Mouse (Mus musculus) right cerebral cortex, postnatal 25 days (tissue): ENCODE results near the gene Selenbp1.
"Not testable (repeated sequence)": the region's sequence is repeated elsewhere in the genome, so short reads cannot be mapped to it uniquely, and the experiment has no call there.

ENCODE experiments used
- DNase-seq: peaks from one replicate; pipeline ENCODE4 v3.0.0; 2022

Gene Selenbp1

GRCm38 (mm10) chr3:94934564-94934963, 1.7 kb downstream of the Selenbp1 start:
- not testable (repeated sequence) for DNase-seq

DNA sequence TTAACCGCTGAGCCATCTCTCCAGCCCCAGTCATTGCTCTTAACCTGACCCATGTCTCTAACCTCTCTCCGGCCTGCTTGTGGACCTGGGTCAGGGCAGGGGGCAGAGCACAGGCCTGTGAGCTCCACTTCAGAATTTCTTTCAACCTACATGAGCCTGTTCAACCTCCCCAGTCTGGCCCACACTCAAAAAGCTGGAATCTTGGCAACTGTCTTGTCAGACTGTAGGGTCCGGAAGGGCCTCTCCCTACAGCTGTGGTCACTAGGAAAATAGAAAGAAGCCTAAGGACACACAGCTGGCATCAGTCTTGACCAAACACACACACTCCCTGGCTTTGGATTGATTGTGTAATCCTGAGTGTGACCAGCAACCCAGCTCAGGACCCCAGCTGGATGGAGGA, 2.5 kb downstream of the Selenbp1 start:
- not testable (repeated sequence) for DNase-seq

- not testable (repeated sequence) for DNase-seq
Measured at GRCm38 (mm10) chr3:94936147-94936546, 3.3 kb downstream of the Selenbp1 start.

GRCm38 (mm10) chr3:94937194-94937593, 4.3 kb downstream of the Selenbp1 start:
- not testable (repeated sequence) for DNase-seq

- DNase-seq, result not testable (repeated sequence)
Measured at GRCm38 (mm10) chr3:94940033-94940432, 7.2 kb downstream of the Selenbp1 start.

DNA sequence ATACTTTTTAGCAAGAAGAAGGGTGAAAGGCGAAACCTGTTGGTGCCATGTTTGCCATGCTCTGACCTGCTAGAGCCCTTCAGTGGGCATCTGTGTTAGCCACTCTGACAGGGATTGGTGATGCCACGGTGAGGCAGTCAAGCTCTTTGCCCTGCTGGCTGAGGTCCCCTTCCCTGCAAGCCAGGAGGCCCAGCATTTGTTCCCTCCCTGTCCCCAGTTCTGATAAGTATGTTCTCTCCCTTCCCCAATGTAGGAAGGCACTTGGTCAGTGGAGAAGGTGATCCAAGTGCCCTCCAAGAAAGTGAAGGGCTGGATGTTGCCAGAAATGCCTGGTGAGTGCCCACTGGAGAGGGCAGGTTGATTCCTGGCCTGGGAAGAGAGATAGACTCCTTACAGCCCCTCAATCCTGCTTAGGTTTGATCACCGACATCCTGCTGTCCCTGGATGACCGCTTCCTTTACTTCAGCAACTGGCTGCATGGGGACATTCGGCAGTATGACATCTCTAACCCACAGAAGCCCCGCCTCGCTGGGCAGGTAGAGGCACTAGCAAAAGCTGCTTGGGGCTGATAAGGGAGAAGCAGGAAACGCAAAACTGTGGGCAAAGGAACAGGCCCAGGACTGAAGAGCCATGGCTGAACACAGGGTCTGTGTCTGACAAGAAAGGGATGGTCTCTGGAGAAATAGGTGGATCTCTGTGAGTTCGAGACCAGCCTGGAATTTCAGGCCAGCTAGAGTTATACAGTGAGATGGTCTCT, 9.5 kb downstream of the Selenbp1 start:
- not testable (repeated sequence) for DNase-seq

DNA sequence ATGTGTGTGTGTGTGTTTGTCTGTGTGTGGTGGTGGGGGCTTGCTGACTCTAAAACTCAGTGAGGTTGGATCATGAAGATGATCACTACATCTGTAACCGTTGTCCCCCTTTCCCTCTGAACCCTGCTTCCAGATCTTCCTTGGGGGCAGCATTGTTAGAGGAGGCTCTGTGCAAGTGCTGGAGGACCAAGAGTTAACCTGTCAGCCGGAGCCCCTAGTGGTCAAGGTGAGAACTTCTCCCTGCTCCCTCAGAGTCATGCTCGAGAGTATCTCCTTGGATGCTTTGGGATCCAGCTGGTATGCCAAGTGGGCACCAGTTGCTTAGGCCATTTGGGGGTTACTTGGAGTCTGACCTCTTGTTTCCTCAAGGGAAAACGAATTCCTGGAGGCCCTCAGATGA, 10.8 kb downstream of the Selenbp1 start:
- not testable (repeated sequence) for DNase-seq

DNA sequence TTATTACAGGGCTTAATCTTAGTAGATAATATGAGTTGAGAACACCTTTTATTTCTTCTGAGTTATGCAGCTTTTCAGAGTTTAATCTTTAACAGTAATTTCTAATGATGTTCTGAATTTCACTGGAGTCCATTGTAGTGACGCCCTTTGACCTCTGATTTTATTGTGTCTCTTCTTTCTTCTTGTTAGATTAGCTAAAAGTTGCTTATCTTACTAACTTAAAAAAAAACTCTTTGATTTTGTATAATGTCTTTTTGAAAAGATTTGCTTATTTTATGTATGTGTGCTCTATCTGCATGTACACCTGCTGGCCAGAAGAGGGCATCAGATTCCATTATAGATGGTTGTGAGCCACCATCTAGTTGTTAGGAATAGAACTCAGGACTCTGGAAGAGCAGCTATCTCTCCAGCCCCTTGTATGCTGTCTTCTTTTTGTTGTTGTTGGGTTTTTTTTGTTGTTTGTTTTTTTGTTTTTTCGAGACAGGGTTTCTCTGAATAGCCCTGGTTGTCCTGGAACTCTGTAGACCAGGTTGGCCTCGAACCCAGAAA, 15.3 kb downstream of the Selenbp1 start:
- no peak for DNase-seq

- no peak for DNase-seq
Measured at GRCm38 (mm10) chr3:94949645-94950044, 16.8 kb downstream of the Selenbp1 start.

GRCm38 (mm10) chr3:94952806-94953205, 19.9 kb downstream of the Selenbp1 start:
- DNase-seq, result no peak

DNA sequence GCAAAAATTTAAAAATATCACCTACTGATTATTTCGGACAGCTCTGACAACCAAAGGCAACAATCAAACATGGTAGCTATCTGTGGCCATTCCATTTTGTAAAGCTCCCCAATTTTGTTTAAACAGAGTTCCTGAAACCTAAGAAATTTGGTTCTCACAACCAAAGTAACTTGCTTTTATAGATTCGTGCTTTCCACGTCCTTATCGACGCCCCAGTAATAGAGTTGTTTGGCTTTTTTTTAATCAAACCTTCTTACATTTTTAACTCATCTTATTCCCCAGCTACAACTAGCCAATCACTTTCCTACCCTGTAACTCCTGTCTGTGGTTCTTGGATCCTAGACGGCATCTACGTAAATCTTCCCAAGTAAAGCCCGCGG, 20.5 kb downstream of the Selenbp1 start:
- DNase-seq, result no peak

DNA sequence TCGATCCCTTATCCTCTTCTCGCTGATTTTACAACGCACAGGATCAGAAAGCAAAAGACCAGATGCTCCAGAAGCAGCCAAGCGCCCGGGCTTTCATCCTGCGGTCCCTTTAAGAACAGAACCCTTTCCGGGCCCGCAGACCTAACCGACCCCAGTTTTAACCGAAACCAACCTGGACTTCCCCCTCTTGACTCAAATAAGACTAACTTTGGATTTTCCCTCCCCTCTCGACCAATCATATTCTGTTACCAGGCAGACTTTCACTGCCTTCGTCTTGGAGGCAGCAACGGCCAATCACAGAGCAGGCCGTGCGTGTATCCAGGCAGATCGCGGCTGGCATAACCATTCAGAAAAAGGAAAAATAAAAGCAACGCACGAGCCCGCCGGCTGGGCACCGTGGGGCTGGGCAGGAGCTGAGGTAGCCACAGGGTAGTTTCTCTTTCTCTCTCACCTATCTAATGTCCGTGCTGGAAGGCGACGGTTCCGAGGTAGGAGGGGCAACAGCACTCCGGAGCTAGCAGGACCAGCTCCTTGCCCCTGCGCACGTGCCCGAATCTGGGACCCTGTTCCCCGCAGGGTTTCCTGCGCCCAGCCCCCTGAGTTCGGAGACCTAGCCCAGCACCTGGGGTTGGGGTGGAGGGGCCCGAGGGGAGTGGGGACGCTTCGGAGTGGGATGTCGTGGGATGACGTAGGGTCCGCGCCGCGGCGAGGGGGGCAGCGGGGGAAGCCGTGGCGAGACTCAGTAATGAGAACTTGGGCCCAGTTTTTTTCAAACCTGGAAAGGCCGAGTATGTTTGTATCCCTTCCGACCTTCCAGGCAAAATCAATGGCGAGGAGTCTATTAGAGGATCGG, 21.1 kb downstream of the Selenbp1 start, which contains the start of gene Rfx5:
Rfx5 (plus strand) TSS at position 312 of the 853 bp plus-strand sequence.
- DNase-seq, result peak; percentile 91

DNA sequence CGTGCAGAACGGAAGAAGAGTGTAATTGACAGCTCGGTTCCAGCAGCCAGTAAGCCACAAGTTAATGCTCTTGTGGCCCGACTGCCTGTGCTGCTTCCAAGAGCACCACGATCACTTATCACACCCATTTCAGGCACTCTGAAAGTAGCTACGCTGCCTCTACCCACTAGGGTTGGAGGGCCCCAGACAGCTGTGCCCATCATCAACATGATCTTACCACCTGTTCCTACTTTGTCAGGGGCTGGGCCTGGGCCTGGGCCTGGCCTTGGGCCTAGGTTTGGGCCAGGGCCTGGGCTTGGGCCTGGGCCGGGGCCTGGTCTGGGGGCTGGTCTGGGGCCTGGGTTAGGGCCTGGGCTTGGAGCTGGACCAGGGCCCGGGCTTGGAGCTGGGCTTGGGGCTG, 25.4 kb downstream of the Selenbp1 start:
- DNase-seq, result no peak

- DNase-seq, result no peak
Measured at GRCm38 (mm10) chr3:94959871-94960270, 27.0 kb downstream of the Selenbp1 start.

GRCm38 (mm10) chr3:94960322-94960721, 27.5 kb downstream of the Selenbp1 start:
- DNase-seq, result no peak

DNA sequence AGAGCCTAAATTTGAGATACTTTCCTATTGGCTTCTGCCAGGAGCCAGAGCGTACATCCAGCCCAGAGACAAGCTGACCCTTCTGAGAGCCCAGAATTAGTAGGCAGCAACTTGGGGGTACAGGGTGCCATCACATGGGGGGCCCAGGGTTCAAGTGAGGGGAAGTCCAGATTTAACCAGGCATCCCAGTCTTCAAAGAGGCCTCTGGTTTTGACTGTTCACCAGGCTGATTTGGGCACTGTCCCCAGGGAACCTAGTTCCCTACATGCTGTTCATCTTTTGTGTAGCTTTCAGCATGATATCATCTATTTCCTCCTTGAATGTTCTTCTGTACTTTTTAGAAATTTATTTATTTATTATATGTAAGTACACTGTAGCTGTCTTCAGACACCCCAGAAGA, 32.1 kb downstream of the Selenbp1 start:
- no peak for DNase-seq

GRCm38 (mm10) chr3:94965878-94966277, 33.0 kb downstream of the Selenbp1 start:
- DNase-seq, result no peak

DNA sequence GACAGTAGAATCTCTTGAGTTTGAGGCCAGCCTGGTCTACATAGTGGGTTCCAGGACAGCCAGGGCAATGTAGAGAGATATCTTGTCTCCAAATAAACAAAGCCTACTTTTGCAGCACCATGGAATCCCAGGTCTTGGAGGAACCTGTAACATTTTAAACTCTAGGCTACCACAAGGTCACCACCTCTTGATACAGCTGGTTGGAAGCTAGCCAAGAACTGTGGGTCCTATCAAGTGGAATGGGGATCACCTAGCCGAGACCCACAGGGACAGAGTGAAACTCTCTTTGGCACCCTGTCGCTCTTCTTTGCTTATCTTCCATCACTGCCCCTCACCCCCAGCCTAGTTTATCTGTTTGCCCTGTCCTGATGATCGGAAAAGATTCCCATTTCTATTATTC, 39.7 kb downstream of the Selenbp1 start:
- no peak for DNase-seq

- DNase-seq, result no peak
Measured at GRCm38 (mm10) chr3:94973620-94974019, 40.8 kb downstream of the Selenbp1 start.

DNA sequence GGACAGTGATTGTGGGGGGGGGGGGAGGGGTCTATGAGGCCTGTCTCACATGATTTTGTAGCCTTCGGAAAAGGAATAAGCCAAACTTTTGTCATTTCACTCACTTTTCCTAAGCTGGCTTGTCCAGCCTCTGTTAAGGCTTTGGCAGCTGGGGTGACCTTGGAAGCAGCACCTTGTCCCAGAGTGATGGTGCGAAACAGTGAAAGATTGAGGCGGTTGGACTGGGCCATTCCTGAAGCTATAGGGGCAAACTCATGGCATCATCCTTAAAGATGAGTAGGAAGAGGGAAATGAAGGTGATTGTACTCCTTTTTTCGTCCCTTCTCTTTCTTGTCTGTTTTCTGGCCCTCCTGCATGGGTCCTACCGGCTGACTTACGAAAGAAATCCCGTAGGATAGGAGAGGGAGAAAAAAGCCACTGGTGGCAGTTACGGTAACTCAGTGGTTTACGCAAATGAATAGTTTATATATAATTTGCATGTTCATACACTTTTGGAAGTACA, 41.2 kb downstream of the Selenbp1 start:
- DNase-seq, result no peak

DNA sequence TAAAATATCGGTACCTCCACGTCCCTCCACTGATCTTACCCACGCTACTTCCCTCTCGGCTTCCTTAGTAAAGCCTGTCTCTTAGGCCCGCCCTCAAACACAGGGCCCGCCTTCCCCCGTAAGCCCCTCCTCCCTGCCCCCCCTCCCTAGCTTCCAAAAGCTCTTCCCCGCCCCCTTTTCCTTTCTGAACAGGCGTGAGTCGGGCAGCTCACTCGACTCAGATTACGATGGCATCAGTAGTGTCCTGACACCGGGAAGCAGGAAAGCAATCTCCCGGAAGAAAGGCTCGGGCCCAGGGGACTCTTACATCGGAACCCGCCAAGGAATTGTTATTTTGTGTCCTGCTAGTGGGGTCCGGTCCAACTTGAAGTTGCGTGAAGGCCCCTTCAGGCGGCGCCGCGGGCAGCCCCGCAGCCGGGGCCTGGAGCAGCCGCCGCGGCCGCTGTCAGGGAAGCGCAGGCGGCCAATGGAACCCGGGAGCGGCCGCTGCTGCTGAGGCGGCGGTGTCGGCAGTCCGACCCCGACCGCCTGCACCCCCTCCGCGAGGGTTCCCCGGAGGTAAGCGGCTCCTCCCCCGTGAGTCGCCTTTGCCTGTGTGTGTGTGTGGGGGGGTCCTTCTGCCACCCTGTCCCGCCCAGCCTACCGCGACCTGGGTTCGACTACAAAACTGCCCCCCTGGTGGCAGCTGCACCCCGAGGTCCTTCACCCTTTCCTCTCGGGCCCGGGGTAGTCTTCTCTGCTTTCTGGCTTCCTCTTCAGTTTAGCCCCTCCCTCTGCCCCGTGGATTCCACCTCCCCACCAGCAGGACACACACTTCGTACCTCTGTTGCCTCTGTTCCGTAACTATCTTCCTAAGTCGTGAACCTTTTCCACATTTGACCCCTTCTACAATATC, 41.9 kb downstream of the Selenbp1 start, which contains the start of gene Pi4kb:
Pi4kb (plus strand) TSS at position 204 of the 895 bp plus-strand sequence.
- peak; percentile 86 for DNase-seq

- no peak for DNase-seq
Measured at GRCm38 (mm10) chr3:94984312-94984711, 51.5 kb downstream of the Selenbp1 start.
